Mouse (Mus musculus) liver, adult 2 months (tissue): ENCODE measurements around the gene Nudt7.

Experiments
- CTCF ChIP-seq: fragments of 200-500 bp; IDR thresholded peaks from 2 replicates; pipeline ENCODE4 v1.5.1; 2011; ENCODE audit warnings: low read depth, low read length, control low read depth
- POLR2A ChIP-seq: fragments of 200-500 bp; IDR thresholded peaks from 2 replicates; pipeline ENCODE4 v1.6.1; 2011; ENCODE audit warnings: low read length, control low read depth; ENCODE audit not compliant: insufficient read depth; ENCODE audit errors: extremely low read depth

GRCm38 (mm10) chr8:114117439-114117838, 15.9 kb upstream of the Nudt7 start:
- no peak for TF ChIP-seq POLR2A
- no peak for TF ChIP-seq CTCF
